Mouse (Mus musculus) spleen, adult 2 months (tissue): ENCODE measurements around the gene Pitpnm3.
"Not testable (repeated sequence)": the region's sequence is repeated elsewhere in the genome, so short reads cannot be mapped to it uniquely, and the experiment has no call there.

Source experiments
- CTCF ChIP-seq: fragments of 200-500 bp; IDR thresholded peaks from 2 replicates; pipeline ENCODE4 v1.5.1; 2011; ENCODE audit warnings: mild to moderate bottlenecking, inconsistent platforms; ENCODE audit not compliant: insufficient read depth, insufficient read length, insufficient replicate concordance; ENCODE audit errors: extremely low read depth
- POLR2A ChIP-seq: fragments of 200-500 bp; IDR thresholded peaks from 2 replicates; pipeline ENCODE4 v1.6.1; 2011; ENCODE audit warnings: low read depth, low read length, inconsistent platforms

- not testable (repeated sequence) for TF ChIP-seq CTCF, POLR2A
Measured at GRCm38 (mm10) chr11:72171906-72172305, 36.3 kb upstream of the Pitpnm3 start.
